Mouse (Mus musculus) macrophage (primary cell): Measurements from ENCODE around the gene Speer4f1. TPM values are rescaled to one million over a fixed set of nuclear protein-coding genes. Genes with fewer than 3 reads are reported as not detected.

Experiments
- H3K27ac ChIP-seq: fragments of 350-480 bp; formaldehyde crosslinking; 2 replicates; pipeline ENCODE4 v1.9.0; 2021
- H3K36me3 ChIP-seq: fragments of 350-480 bp; formaldehyde crosslinking; 2 replicates; pipeline ENCODE4 v1.9.0; 2021; ENCODE audit errors: inconsistent target
- H3K4me3 ChIP-seq: fragments of 350-480 bp; formaldehyde crosslinking; 2 replicates; pipeline ENCODE4 v1.9.0; 2021; ENCODE audit errors: inconsistent target
- H3K79me2 ChIP-seq: fragments of 350-480 bp; formaldehyde crosslinking; 2 replicates; pipeline ENCODE4 v1.9.0; 2021; ENCODE audit errors: inconsistent target
- WGBS: methylation state at CpG from one replicate; pipeline ENCODE4 v1.1.7; 2026; ENCODE audit warnings: inconsistent platforms; ENCODE audit not compliant: missing documents; 5-methylcytosine and 5-hydroxymethylcytosine counted together
- polyA plus RNA-seq: library from polyadenylated mRNA; stranded (reverse); fragments of 250-400 nt; gene quantifications from 3 replicates; pipeline ENCODE4 v1.2.4, GENCODE M21; 2018; ENCODE audit warnings: inconsistent platforms

Speer4f1 gene
- polyA plus RNA-seq, 1 experiment from 2014 or later: not detected

DNA sequence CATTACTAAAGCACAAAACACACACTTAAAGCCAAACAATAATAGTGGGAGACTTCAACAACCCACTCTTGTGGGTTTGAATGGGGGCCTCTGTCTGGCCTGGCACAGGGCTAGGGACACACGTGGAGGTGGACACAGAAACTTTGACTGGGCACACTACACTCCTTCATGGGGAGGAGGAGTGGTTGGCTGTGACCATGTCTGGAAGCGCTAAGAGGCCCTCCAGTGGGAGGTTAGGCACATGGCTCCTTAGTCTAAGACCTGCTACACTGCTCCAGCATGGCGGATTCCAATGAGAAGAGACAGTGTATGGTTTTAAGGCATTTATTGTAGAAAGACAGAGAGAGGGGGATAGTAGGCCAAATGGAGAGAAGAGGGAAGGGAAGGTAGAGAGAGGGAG, 32.1 kb downstream of the Speer4f1 start:
- Histone ChIP-seq H3K27ac (no peak overlapping the region), H3K4me3 (no peak overlapping the region), H3K36me3 (no peaks in the 10 kb centered on the region), H3K79me2 (no peaks in the 10 kb centered on the region)
- WGBS: 95% methylated on average over 3 of the region's 3 CpGs

Other genes starting within 250 kb of the Speer4f1 start
- not detected in 3 replicates for gene Speer4f2, start 102.9 kb upstream of the Speer4f1 start, polyA plus RNA-seq
- gene Sema3c, start 98.2 kb downstream of the Speer4f1 start, polyA plus RNA-seq: 0.05 to 0.12 TPM (median 0.07 TPM) in 3 replicates